In genomic region chr11:103263551-103263950, GRCm38 (mm10) we compare ENCODE assay signal across 12 mouse cellular contexts. TPM values are rescaled to one million over a fixed set of nuclear protein-coding genes. Genes with fewer than 3 reads are reported as not detected.
DNase-seq lines count a peak whose midpoint lies in the region; ATAC-seq and TF ChIP-seq lines count a peak whose summit lies in the region.
"Had no signal": no experiment of that assay in that cellular context is flagged by ENCODE, and none has a peak within 500 bp of the region (broad histone marks: within the 10 kb centered on the region; RNA-seq: fewer than 3 reads in every experiment).

No protein-coding gene starts in this region.

- DNase-seq in heart, adult 2 months = no peak
- no peak for DNase-seq in heart, adult 18-20 months
- DNase-seq in thymus, postnatal 0 days (ENCODE audit: low spot score) = peak; percentile 24
- no peak for DNase-seq in thymus, postnatal 10 days (ENCODE audit: low spot score in 2 of 2)
- DNase-seq in left cerebral cortex, adult 11 months (ENCODE audit: low spot score) = no peak
- no peak for DNase-seq in adrenal gland, postnatal 10 days
- no peak for DNase-seq in layer of hippocampus, postnatal 10 days (ENCODE audit: low spot score in 2 of 2)

- intact Hi-C loops in heart, adult 2 months (cut with DNase I) = no loop called here

- H3K79me2 ChIP-seq in heart, adult 2 months (replicated peaks; ENCODE audit: control insufficient read depth, insufficient read depth, low read length) = peaks cover 4% of the 10 kb centered on the region

- no peak for TF ChIP-seq POLR2A in heart, adult 2 months (IDR thresholded peaks at IDR 0.05; ENCODE audit: insufficient read depth, low read depth, low read length)

- H3K9me3 ChIP-seq in midbrain, embryonic 13.5 days = no peaks in the 10 kb centered on the region
- H3K9me3 ChIP-seq: limb, embryonic 13.5 days had no signal

- H3K4me1 ChIP-seq in heart, adult 2 months (ENCODE audit: control insufficient read depth, insufficient read depth, low read length) = peaks cover 17% of the 10 kb centered on the region
- peaks cover 66% of the 10 kb centered on the region for H3K4me1 ChIP-seq in midbrain, embryonic 13.5 days (replicated peaks)

- H3K36me3 ChIP-seq in heart, adult 2 months (ENCODE audit: control insufficient read depth, insufficient read depth, low read length) = no peaks in the 10 kb centered on the region
- H3K36me3 ChIP-seq in midbrain, embryonic 13.5 days = no peaks in the 10 kb centered on the region

- H3K4me2 ChIP-seq in midbrain, embryonic 13.5 days (replicated peaks) = peak overlapping the region; percentile 83
- H3K4me2 ChIP-seq: limb, embryonic 13.5 days had no signal

- 78% methylated on average over 10 of the region's 10 CpGs for WGBS in heart, adult 2 months
- 18% methylated on average over 10 of the region's 10 CpGs for WGBS in midbrain, embryonic 13.5 days

- 0 out of 2 replicates have a peak overlapping the region, but pooled peaks have one; percentile 2 for H3K9ac ChIP-seq in heart, adult 2 months (ENCODE audit: low read depth, low read length)
- H3K9ac ChIP-seq in midbrain, embryonic 13.5 days (replicated peaks) = peak overlapping the region; percentile 53
- H3K9ac ChIP-seq: limb, embryonic 13.5 days had no signal

- TF ChIP-seq EP300 in heart, adult 2 months (IDR thresholded peaks at IDR 0.05; ENCODE audit: insufficient read depth, low read depth, low read length) = no peak

- no peak for ATAC-seq in midbrain, embryonic 13.5 days

- H3K27me3 ChIP-seq in heart, adult 2 months (ENCODE audit: control insufficient read depth, insufficient read depth, low read length) = no peaks in the 10 kb centered on the region
- H3K27me3 ChIP-seq in midbrain, embryonic 13.5 days = no peaks in the 10 kb centered on the region
- H3K27me3 ChIP-seq: limb, embryonic 13.5 days had no signal

- H3K4me3 ChIP-seq in heart, adult 2 months = no peak overlapping the region
- H3K4me3 ChIP-seq in midbrain, embryonic 13.5 days (replicated peaks) = no peak overlapping the region
- H3K4me3 ChIP-seq: limb, embryonic 13.5 days had no signal

- no peak overlapping the region for H3K27ac ChIP-seq in heart, adult 2 months
- peak overlapping the region; percentile 70 for H3K27ac ChIP-seq in midbrain, embryonic 13.5 days
- H3K27ac ChIP-seq: limb, embryonic 13.5 days had no signal

- no peak for TF ChIP-seq CTCF in heart, adult 2 months (IDR thresholded peaks at IDR 0.05)

RNA-seq across cellular contexts. Expression of gene Map3k14, which starts 3.7 kb away (rescaled TPM):
- total RNA-seq in heart, adult 2 months (2021) = 1 to 10 TPM; 3.0 to 3.4 TPM
- 3.7 and 4.5 TPM in 2 replicates for polyA plus RNA-seq in heart, adult 2 months (2012; rRNA removed)
- total RNA-seq in heart, adult 18-20 months (2021) = 1 to 10 TPM; 2.5 to 3.0 TPM
- polyA plus RNA-seq in thymus, postnatal 0 days (2015; fragmentation: Nextera tagmentation; extraction: Ambion mirVana) = 7.1 and 7.6 TPM in 2 replicates
- 3.6 and 5.0 TPM in 2 replicates for polyA plus RNA-seq in midbrain, embryonic 13.5 days (2015; fragmentation: Nextera tagmentation; extraction: Ambion mirVana)
- total RNA-seq in adrenal gland, postnatal 10 days (2021) = 1 to 10 TPM; 5.2 to 6.9 TPM
- total RNA-seq in layer of hippocampus, postnatal 10 days (2021) = 1 to 10 TPM; 3.7 to 3.8 TPM

RNA-seq across cellular contexts. Expression of gene Spata32, which starts 45.3 kb away (rescaled TPM):
- not detected for total RNA-seq in heart, adult 2 months (2021)
- not detected in 2 replicates for polyA plus RNA-seq in heart, adult 2 months (2012; rRNA removed)
- total RNA-seq in heart, adult 18-20 months (2021) = not detected
- not detected in 2 replicates for polyA plus RNA-seq in thymus, postnatal 0 days (2015; fragmentation: Nextera tagmentation; extraction: Ambion mirVana)
- 0.43 and 0.48 TPM in 2 replicates for polyA plus RNA-seq in midbrain, embryonic 13.5 days (2015; fragmentation: Nextera tagmentation; extraction: Ambion mirVana)
- not detected for total RNA-seq in adrenal gland, postnatal 10 days (2021)
- total RNA-seq in layer of hippocampus, postnatal 10 days (2021) = 1 to 10 TPM; 1.3 to 1.4 TPM
- total RNA-seq: adrenal gland, postnatal 4 days; hematopoietic stem cell, adult 5-6 weeks had no signal
- polyA plus RNA-seq: limb, embryonic 13.5 days; urinary bladder, adult 2 months had no signal

RNA-seq across cellular contexts. Expression of gene 1700023F06Rik, which starts 55.2 kb away (rescaled TPM):
- not detected for total RNA-seq in heart, adult 2 months (2021)
- 0.21 TPM in 1 of 2 replicates, not detected in the other for polyA plus RNA-seq in heart, adult 2 months (2012; rRNA removed)
- not detected for total RNA-seq in heart, adult 18-20 months (2021)
- polyA plus RNA-seq in thymus, postnatal 0 days (2015; fragmentation: Nextera tagmentation; extraction: Ambion mirVana) = 0.56 and 0.93 TPM in 2 replicates
- polyA plus RNA-seq in midbrain, embryonic 13.5 days (2015; fragmentation: Nextera tagmentation; extraction: Ambion mirVana) = 0.70 and 0.71 TPM in 2 replicates
- total RNA-seq in adrenal gland, postnatal 10 days (2021) = under 1 TPM in 1 of 2 experiments, not detected in 1; 0.27 TPM
- 1 to 10 TPM; 1.8 TPM for total RNA-seq in layer of hippocampus, postnatal 10 days (2021)
- total RNA-seq: hematopoietic stem cell, adult 5-6 weeks had no signal
